Mouse (Mus musculus) thymus, adult 2 months (tissue): ENCODE results near the gene Wdr11. TPM values are rescaled to one million over a fixed set of nuclear protein-coding genes. Genes with fewer than 3 reads are reported as not detected.
A peak's percentile ranks its signal among the peaks of the same experiment; 100 is the strongest.

Experiments used
- DNase-seq: peaks from one replicate; pipeline ENCODE4 v3.0.0; 2021
- H3K27ac ChIP-seq: fragments of 200-500 bp; 2 replicates; pipeline ENCODE4 v1.5.1; 2012; ENCODE audit warnings: low read length, control low read depth; ENCODE audit not compliant: control insufficient read depth, insufficient read depth
- H3K27me3 ChIP-seq: fragments of 200-500 bp; 2 replicates; pipeline ENCODE4 v1.6.1; 2012; ENCODE audit warnings: mild to moderate bottlenecking, low read length, moderate library complexity, mixed read lengths; ENCODE audit not compliant: control insufficient read depth, insufficient read depth
- H3K36me3 ChIP-seq: fragments of 200-500 bp; 2 replicates; pipeline ENCODE4 v1.6.1; 2012; ENCODE audit warnings: mild to moderate bottlenecking, low read length, moderate library complexity; ENCODE audit not compliant: control insufficient read depth, insufficient read depth
- H3K4me1 ChIP-seq: fragments of 200-500 bp; replicated peaks from 2 replicates; pipeline ENCODE4 v1.6.1; 2012; ENCODE audit warnings: low read length; ENCODE audit not compliant: control insufficient read depth, insufficient read depth
- H3K4me3 ChIP-seq: fragments of 200-500 bp; 2 replicates; pipeline ENCODE4 v1.5.1; 2012; ENCODE audit warnings: mild to moderate bottlenecking, low read length, control low read depth, moderate library complexity; ENCODE audit not compliant: control insufficient read depth, insufficient read depth
- CTCF ChIP-seq: fragments of 200-500 bp; IDR thresholded peaks from 2 replicates; pipeline ENCODE4 v1.5.1; 2012; ENCODE audit warnings: mild to moderate bottlenecking, control low read depth, low read length, moderate library complexity, borderline replicate concordance; ENCODE audit not compliant: control insufficient read depth, poor library complexity, insufficient read depth; ENCODE audit errors: extremely low read depth
- POLR2A ChIP-seq: fragments of 200-500 bp; IDR thresholded peaks from 2 replicates; pipeline ENCODE4 v1.6.1; 2012; ENCODE audit warnings: mild to moderate bottlenecking, low read length, control low read depth, moderate library complexity; ENCODE audit not compliant: control insufficient read depth, poor library complexity, insufficient read depth; ENCODE audit errors: extremely low read depth
- WGBS: fragments of 180-500 bp; shearing (Covaris S2); methylation state at CpG from one replicate; pipeline ENCODE4 v1.1.7; 2018; 5-methylcytosine and 5-hydroxymethylcytosine counted together
- polyA plus RNA-seq: library from polyadenylated mRNA; depleted of rRNA; stranded (reverse); fragments of >200 nt; gene quantifications from 2 replicates; pipeline ENCODE4 v1.2.3, GENCODE M21; 2012; rRNA removed

Gene Wdr11
- polyA plus RNA-seq = 15.2 and 20.4 TPM in 2 replicates

GRCm38 (mm10) chr7:129591371-129592131 lies at the start of gene Wdr11:
Gene Wdr11, plus strand, starts transcription at chr7:129591863.
- no peaks in the 10 kb centered on the region for H3K27me3 ChIP-seq
- H3K27ac ChIP-seq = peak within 1 kb of the TSS; percentile 85
- H3K4me1 ChIP-seq = peaks cover 3% of the 10 kb centered on the region; the same call in 1 of the 2 replicates
- DNase-seq = peak; percentile 77
- no peaks in the 10 kb centered on the region for H3K36me3 ChIP-seq
- 4% methylated on average over 37 of the region's 37 CpGs for WGBS
- TF ChIP-seq CTCF (0 out of 2 replicates have a peak, but pooled peaks have one; percentile 23), POLR2A (peak; percentile 41; the same call in 1 of the 2 replicates)
- H3K4me3 ChIP-seq = peak within 1 kb of the TSS; percentile 85

- no peak for DNase-seq
- no peak for TF ChIP-seq CTCF
- TF ChIP-seq POLR2A = no peak
- 89% methylated on average over 1 of the region's 1 CpGs for WGBS
- no peak overlapping the region for H3K27ac ChIP-seq
- H3K36me3 ChIP-seq = no peaks in the 10 kb centered on the region
- no peak overlapping the region for H3K4me3 ChIP-seq
- no peaks in the 10 kb centered on the region for H3K4me1 ChIP-seq
- H3K27me3 ChIP-seq = no peaks in the 10 kb centered on the region
Measured at GRCm38 (mm10) chr7:129567541-129567940, 24.1 kb upstream of the Wdr11 start.

- Histone ChIP-seq H3K27me3 (no peaks in the 10 kb centered on the region), H3K4me1 (no peaks in the 10 kb centered on the region), H3K36me3 (no peaks in the 10 kb centered on the region), H3K27ac (no peak overlapping the region), H3K4me3 (no peak overlapping the region)
- WGBS = 86% methylated on average over 2 of the region's 2 CpGs
- DNase-seq = no peak
- no peak for TF ChIP-seq CTCF
- no peak for TF ChIP-seq POLR2A
Measured at GRCm38 (mm10) chr7:129568338-129568737, 23.3 kb upstream of the Wdr11 start.

GRCm38 (mm10) chr7:129574471-129574870 lies 17.2 kb upstream of the Wdr11 start:
- Histone ChIP-seq H3K4me3 (no peak overlapping the region), H3K27ac (no peak overlapping the region), H3K27me3 (no peaks in the 10 kb centered on the region), H3K36me3 (no peaks in the 10 kb centered on the region), H3K4me1 (no peaks in the 10 kb centered on the region)
- WGBS = 37% methylated on average over 4 of the region's 4 CpGs
- no peak for DNase-seq
- no peak for TF ChIP-seq POLR2A
- TF ChIP-seq CTCF = no peak

DNA sequence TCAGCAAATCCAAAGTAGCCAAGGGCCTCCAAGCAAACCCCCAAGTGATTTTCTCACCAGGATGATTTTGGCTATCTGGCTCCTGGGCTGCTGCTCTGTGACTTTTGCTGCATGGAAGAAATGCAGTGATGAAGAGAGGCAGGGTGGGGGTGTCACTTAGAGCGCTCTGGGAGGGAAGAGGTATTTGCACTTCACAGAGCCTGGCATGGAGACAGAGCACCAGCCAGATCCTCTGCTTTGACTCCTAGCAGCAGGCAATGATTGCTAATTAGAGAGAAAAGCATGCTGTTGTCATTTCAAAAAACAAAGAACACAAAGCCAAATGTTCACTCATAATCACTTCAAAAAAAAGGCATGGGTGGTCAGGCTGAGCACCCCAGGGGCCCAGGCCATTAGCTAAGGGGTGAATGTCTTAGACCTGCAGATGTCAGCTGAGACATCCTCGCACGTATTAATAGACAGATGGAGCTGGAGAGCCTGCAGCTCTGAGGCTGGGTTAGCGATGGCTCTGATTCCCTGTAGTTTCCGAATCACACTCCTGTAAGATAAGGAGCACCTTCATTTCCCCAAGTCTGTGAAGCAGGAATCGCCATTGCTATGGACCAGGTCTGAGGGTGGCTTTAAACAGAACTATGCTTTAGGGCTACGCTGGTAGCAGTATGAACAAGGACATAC lies 16.4 kb upstream of the Wdr11 start:
- no peak overlapping the region for H3K4me3 ChIP-seq
- 49% methylated on average over 7 of the region's 7 CpGs for WGBS
- H3K27me3 ChIP-seq = no peaks in the 10 kb centered on the region
- TF ChIP-seq CTCF (no peak), POLR2A (no peak)
- no peak for DNase-seq
- no peak overlapping the region for H3K27ac ChIP-seq
- H3K4me1 ChIP-seq = no peaks in the 10 kb centered on the region
- no peaks in the 10 kb centered on the region for H3K36me3 ChIP-seq

- TF ChIP-seq CTCF = no peak
- TF ChIP-seq POLR2A = no peak
- no peaks in the 10 kb centered on the region for H3K27me3 ChIP-seq
- no peak for DNase-seq
- H3K27ac ChIP-seq = peak overlapping the region; percentile 85
- WGBS = 6% methylated on average over 13 of the region's 13 CpGs
- peak overlapping the region; percentile 85 for H3K4me3 ChIP-seq
- no peaks in the 10 kb centered on the region for H3K36me3 ChIP-seq
- H3K4me1 ChIP-seq = peaks cover 3% of the 10 kb centered on the region; the same call in 1 of the 2 replicates
Measured at GRCm38 (mm10) chr7:129592132-129592745, 576 bp downstream of the Wdr11 start.
